8 mouse cellular contexts compared by ENCODE assay signal in genomic region chr9:116041787-116042186, GRCm38 (mm10).
DNase-seq lines count a peak whose midpoint lies in the region; ATAC-seq and TF ChIP-seq lines count a peak whose summit lies in the region.

No protein-coding gene starts in this region.

- H3K27me3 ChIP-seq in liver, embryonic 12.5 days (replicated peaks) = no peaks in the 10 kb centered on the region

- no peak for ATAC-seq in liver, embryonic 12.5 days

- no peak overlapping the region for H3K9ac ChIP-seq in liver, embryonic 12.5 days

- H3K4me2 ChIP-seq in liver, embryonic 12.5 days = no peak overlapping the region

- DNase-seq in liver = peak; percentile 72
- DNase-seq in gastrocnemius, postnatal 4 days (ENCODE audit: low spot score in 2 of 2) = peak; percentile 80 to 82
- DNase-seq in layer of hippocampus, adult 2 months (ENCODE audit: low spot score in 2 of 2) = peak; percentile 82 to 93
- DNase-seq in lung, postnatal 14 days = peak; percentile 84
- peak; percentile 77 for DNase-seq in retina, postnatal 1 day
- DNase-seq in thymus, postnatal 4 days = peak; percentile 89

- TF ChIP-seq POLR2A in cortical plate, adult 2 months (IDR thresholded peaks at IDR 0.05; ENCODE audit: extremely low read depth, insufficient read depth, low read length) = no peak

- no peaks in the 10 kb centered on the region for H3K36me3 ChIP-seq in liver, embryonic 12.5 days

- no peak overlapping the region for H3K27ac ChIP-seq in liver, embryonic 12.5 days
- H3K27ac ChIP-seq in cortical plate, adult 2 months (ENCODE audit: insufficient read depth, low read length) = no peak overlapping the region
- no peak overlapping the region for H3K27ac ChIP-seq in layer of hippocampus, adult 2 months

- 13% methylated on average over 3 of the region's 3 CpGs for WGBS in liver, embryonic 12.5 days (ENCODE audit: insufficient replicate concordance)

- no peaks in the 10 kb centered on the region for H3K9me3 ChIP-seq in liver, embryonic 12.5 days (replicated peaks)

- H3K4me1 ChIP-seq in liver, embryonic 12.5 days = no peaks in the 10 kb centered on the region
- H3K4me1 ChIP-seq in cortical plate, adult 2 months (ENCODE audit: control insufficient read depth, insufficient read depth, low read length) = no peaks in the 10 kb centered on the region

- TF ChIP-seq CTCF in cortical plate, adult 2 months (IDR thresholded peaks at IDR 0.05; ENCODE audit: extremely low read depth, insufficient read depth, low read length) = peak; percentile 90
- peak; percentile 99 for TF ChIP-seq CTCF in layer of hippocampus, adult 2 months (conservative IDR thresholded peaks at IDR 0.05)

- H3K4me3 ChIP-seq in liver, embryonic 12.5 days = no peak overlapping the region
- no peak overlapping the region for H3K4me3 ChIP-seq in cortical plate, adult 2 months (ENCODE audit: insufficient read depth, low read length)
- H3K4me3 ChIP-seq in layer of hippocampus, adult 2 months = no peak overlapping the region
